Mouse (Mus musculus): ENCODE measurements around the gene Rilp.

Rilp gene

DNA sequence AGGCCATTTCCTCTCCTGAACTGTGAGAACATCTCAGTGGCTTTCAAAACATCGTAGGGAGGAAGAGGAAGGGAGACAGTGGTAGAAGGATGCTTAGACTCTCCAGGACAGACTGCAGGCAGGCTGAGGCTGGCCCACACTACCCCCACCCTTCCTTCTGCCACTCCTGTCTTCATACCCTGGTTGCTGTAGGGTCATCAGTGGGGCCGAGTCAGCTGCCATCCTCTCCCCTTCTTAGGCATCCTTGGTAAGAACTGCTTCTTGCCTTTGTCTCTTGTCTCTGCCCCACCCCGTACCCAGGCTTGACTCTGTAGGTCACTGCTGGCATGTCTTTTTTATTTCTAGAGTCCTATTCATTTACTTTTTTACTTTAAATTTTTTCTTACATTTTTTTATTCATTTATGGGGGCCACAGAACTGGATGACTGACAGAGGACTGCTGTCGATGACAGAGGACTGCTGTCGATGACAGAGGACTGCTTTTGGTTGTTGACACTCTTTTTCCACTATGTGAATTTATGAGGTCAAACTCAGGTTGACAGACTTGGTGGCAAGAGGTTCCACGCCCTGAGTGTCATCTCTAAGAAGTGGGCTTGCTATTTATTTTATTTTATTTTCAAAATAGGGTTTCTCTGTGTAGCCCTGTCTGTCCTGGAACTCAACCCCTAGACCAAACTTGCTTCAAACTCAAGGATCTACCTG, 23.6 kb downstream of the Rilp start:
- peak; percentile 59 for DNase-seq (ENCODE audit: low read depth)

- no peak for DNase-seq (ENCODE audit: low read depth)
Observed at GRCm38 (mm10) chr11:75534286-75535033, 24.6 kb downstream of the Rilp start.

DNA sequence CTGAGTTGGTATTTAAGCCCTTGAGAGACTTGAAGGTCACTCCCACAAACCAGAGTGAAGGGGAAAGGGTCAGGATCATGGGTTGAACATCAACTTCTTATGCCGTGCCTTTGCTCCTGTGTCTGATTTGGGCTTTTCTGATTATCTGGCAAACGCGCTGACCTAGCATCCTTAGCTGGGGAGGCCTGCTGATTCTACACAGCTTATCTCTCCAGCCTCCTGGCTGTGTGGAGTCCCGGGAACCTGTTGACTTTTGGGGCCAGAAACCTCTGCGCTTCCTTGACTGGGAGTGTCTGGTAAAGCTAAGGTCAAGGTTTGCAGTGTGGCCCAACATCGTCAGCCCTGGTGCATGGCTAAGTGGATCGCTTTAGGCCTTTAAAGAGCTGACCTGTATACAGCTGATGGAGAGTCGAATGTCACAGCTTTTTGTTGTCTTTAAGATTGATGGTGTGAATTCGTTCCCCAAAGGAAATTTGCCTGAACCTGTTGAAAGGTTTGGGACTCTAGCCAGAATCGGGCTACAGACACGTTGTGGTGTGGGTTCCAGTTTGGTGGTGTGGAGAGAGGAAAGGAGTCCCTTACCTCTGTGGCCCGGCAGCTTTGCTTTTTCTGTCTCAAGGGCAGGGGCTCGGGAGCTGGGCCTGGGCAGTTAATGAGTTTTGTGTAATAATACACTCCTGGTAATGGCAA, 25.4 kb downstream of the Rilp start:
- DNase-seq (ENCODE audit: low read depth), result no peak

DNA sequence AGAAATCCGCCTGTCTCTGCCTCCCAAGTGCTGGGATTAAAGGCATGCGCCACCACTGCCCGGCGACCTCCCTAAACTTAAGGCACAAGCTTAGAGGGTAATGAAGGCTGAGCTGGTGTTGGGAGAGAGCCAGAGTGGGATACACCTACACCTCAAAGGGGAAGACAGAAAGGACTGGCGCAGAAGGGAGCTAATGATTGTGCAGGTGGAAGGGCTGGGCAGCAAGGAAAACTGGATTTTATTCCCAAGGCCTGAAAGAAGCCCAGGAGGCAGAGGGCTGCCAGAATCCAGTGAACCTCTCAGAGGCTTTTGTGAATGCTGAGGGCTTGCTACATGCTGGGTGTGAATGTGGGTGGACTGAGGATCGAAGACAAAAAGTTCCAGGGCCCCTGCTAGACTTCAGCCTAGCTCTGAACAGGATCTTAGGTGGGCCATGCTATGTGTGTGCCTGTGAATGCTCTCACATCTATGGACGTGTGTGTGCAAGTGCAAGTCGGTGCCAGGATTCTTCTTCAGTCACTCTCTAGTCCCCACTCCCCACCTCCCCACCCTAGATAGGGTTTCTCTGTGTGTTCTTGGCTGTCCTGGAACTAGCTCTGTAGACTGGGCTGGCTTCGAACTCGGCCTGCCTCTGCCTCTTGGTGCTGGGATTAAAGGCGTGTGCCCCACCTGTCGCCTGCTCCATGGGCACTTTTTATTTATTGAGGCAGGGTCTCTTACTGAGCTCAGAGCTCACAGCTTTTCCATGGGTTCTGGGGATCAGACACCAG, 26.5 kb downstream of the Rilp start:
- no peak for DNase-seq (ENCODE audit: low read depth)

DNA sequence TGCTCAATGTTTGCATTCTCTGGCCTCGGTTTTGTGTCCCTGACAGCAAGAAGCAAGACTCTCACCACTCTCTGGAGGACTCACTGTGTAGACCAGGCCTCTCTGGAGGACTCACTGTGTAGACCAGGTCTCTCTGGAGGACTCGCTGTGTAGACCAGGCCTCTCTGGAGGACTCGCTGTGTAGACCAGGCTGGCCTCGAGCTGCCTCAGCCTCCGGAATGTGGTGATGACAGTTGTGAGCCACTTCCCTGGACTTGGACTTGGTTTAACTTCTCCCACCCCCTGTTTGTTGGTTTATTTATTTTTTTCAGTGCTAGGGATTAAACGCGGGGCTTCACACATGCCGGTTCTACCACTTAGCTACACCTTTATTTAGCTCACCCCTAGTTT, 27.1 kb downstream of the Rilp start:
- no peak for DNase-seq (ENCODE audit: low read depth)

GRCm38 (mm10) chr11:75537491-75538183, 27.7 kb downstream of the Rilp start:
- DNase-seq (ENCODE audit: low read depth), result peak; percentile 64

- DNase-seq (ENCODE audit: low read depth), result no peak
Observed at GRCm38 (mm10) chr11:75538184-75538969, 28.5 kb downstream of the Rilp start.

DNA sequence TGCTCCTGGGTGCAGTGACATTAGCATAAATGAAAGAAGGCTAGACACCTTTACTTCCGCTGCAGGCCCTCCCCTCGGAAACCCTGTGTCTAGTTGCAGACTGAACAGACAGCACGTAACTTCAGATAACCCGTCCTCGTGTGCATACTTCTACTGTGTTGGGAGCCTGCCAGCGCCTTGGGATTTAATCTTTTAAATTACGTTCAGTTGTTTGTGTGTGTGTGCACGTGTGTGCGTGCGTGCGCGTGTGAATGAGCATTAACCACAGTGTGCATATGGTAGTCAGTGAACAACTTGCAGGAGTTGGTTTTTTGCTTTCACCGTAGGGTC, 29.0 kb downstream of the Rilp start:
- DNase-seq (ENCODE audit: low read depth), result peak; percentile 76

DNA sequence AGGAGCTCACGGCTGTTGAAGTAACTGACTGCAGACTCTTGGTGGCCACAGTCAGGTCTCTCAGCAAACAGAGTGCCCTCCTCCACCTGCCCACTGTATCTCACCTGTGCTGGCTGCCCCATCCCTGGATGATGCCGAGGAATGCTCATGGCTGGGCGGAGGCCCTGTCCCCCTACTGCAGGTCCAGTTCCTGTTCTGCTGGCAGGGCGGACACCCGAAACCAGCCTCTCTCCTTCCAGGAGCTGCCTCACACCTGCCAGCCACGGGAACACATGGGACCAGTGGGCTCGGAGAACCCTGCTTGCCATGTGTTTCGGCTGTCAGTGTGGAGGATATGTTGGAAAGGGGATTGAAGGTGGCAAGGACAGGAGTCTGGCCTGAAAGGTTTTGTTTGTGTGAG, 30.3 kb downstream of the Rilp start:
- DNase-seq (ENCODE audit: low read depth), result no peak

DNA sequence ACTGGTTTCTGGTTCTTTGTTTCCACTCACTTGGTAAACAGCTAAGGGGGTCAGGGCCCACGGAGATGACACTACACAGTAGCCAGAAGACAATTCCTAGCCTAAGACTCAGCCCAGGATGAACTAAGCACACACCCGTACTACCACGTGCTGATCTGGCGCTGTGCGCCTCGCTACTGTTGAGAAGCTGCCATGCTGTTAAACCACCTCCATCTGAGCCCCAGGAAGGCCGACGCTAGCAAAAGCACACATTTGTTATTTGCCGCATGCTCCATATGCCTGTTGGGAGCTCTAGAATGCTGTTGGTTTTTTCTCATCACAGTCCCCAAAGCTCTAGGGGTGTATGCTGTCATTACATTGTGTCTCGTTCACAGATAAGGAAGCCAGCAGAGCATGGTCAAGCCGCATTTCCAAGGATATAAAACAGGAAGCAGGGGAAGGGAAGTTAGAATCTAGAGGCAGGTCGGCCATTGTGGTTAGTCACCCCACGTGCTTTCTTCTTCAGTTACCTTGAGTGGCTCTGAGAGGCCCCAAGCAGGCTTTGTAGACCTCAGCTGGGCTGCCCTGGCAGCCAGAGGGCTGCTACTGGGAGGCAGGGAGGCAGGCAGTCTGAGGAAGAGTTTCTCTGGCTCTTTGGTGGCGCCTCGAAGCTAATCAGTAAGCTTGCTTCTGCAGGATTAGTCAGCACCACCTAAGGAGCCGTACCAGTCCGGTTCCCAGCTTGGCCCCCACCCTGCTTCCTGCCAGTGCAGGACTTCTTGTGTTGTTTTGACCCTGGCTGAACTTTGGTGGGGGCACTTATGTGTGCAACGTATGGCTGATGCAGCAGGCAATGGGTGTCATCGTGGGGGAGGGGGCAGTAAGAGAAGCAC, 31.1 kb downstream of the Rilp start:
- DNase-seq (ENCODE audit: low read depth), result peak; percentile 61

GRCm38 (mm10) chr11:75544713-75545112, 34.8 kb downstream of the Rilp start:
- DNase-seq (ENCODE audit: low read depth), result no peak

GRCm38 (mm10) chr11:75546057-75546456, 36.2 kb downstream of the Rilp start:
- DNase-seq (ENCODE audit: low read depth), result no peak

GRCm38 (mm10) chr11:75549658-75550111, 39.8 kb downstream of the Rilp start:
- no peak for DNase-seq (ENCODE audit: low read depth)

GRCm38 (mm10) chr11:75550200-75550946, 40.5 kb downstream of the Rilp start:
- no peak for DNase-seq (ENCODE audit: low read depth)

- DNase-seq (ENCODE audit: low read depth), result no peak
Observed at GRCm38 (mm10) chr11:75551321-75551720, 41.4 kb downstream of the Rilp start.

DNA sequence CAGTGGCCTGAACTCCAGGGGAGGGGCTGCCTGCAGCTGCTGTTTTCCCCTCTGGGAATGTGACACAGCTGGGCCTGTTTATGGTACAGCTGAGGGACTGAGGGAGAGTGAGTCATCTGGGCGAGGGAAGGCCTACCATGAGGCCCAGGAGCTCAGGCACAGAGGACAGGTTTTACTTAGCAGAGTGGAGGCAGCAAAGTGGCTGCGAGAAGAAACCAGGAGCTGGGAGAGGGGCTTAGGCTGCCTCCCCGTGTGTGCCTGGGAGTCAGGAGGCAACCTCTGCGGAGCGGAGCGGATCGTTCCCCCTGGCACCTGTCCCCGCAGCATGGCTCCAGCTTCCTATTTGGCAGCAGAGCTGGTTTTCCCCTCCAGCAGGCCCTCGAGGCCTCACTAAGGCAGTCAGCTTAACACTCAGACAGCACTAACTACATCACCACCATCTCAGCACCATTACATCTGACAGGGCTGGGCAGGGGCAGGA, 42.1 kb downstream of the Rilp start:
- DNase-seq (ENCODE audit: low read depth), result no peak

DNA sequence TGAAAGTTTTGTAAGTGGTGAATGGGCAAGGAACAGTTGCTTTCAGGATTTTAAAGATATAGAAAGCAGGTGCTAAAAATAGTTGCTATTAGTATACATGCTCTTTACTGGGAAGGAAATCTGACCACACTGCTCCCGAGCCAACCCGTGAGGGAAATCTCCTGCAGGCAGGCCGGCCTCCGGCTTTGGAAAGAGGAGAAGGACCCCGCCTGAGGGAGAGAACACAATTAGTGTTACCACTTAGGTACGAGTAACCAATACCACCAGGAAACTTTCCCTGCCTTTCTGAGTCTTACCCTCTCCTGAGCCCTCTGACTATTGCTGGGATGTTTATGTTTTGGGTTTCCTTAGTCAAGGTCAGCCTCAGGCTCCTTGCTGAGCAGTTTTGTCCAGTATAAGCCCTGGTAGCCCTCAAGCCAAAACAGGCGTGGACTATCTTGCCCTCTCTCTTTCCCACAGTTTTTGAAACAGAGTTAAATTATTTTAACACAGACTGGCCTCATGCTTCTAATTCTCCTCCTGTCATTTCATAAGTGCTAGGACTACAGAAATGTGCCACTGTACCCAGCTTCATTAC, 43.1 kb downstream of the Rilp start:
- DNase-seq (ENCODE audit: low read depth), result no peak

DNA sequence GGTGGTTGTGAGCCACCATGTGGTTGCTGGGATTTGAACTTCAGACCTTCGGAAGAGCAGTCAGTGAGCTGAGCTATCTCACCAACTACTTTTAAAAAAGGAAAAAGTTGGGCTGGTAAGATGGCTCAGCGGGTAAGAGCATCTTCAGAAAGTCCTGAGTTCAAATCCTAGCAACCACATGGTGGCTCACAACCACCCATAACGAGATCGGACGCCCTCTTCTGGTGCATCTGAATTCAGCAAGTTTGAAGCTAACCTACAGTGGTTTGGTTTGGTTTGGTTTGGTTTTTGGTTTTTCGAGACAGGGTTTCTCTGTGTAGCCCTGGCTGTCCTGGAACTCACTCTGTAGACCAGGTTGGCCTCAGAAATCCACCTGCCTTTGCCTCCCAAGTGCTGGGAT, 46.1 kb downstream of the Rilp start:
- DNase-seq (ENCODE audit: low read depth), result peak; percentile 33

- no peak for DNase-seq (ENCODE audit: low read depth)
Observed at GRCm38 (mm10) chr11:75557142-75557541, 47.2 kb downstream of the Rilp start.

Data from naive thymus-derived CD4-positive, alpha-beta T cell, adult 2 months (primary cell).